Mouse (Mus musculus) G1E (cell line): ENCODE results near the gene Dnase2a.

ENCODE experiments used
- CTCF ChIP-seq: IDR thresholded peaks from 2 replicates; pipeline ENCODE4 v1.5.1; 2012; ENCODE audit warnings: low read depth, low read length, inconsistent platforms, mixed read lengths
- GATA1 ChIP-seq: IDR thresholded peaks from 2 replicates; pipeline ENCODE4 v1.6.1; 2012; ENCODE audit warnings: borderline replicate concordance, low read length, inconsistent platforms, mixed read lengths

DNA sequence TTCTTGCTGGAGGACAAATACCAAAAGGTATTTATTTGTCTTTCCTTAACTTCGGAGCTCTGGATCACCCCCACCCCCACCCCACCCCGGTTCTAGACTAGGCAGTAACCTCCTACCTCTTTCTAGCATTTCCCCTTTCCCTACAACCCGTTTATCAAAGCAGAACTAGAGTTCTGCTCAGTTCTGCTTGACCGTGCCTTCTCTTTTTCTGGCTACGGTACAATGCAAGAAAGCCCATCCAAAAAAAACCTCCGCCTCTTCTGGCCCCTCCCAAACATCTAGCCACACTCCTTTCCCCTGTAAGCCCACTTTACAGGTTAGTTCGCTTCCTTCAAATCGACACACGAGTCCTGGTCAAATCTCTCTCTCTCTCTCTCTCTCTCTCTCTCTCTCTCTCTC, 5.1 kb downstream of the Dnase2a start:
- TF ChIP-seq CTCF (no peak), GATA1 (no peak)
